Mouse (Mus musculus) kidney, postnatal 10 days (tissue): ENCODE measurements around the gene Msto1.
A peak's percentile ranks its signal among the peaks of the same experiment; 100 is the strongest.
"Not testable (repeated sequence)": the region's sequence is repeated elsewhere in the genome, so short reads cannot be mapped to it uniquely, and the experiment has no call there.

Experiments used
- DNase-seq: peaks from one replicate; pipeline ENCODE4 v3.0.0; 2021; ENCODE audit warnings: mixed read lengths

Msto1 gene

DNA sequence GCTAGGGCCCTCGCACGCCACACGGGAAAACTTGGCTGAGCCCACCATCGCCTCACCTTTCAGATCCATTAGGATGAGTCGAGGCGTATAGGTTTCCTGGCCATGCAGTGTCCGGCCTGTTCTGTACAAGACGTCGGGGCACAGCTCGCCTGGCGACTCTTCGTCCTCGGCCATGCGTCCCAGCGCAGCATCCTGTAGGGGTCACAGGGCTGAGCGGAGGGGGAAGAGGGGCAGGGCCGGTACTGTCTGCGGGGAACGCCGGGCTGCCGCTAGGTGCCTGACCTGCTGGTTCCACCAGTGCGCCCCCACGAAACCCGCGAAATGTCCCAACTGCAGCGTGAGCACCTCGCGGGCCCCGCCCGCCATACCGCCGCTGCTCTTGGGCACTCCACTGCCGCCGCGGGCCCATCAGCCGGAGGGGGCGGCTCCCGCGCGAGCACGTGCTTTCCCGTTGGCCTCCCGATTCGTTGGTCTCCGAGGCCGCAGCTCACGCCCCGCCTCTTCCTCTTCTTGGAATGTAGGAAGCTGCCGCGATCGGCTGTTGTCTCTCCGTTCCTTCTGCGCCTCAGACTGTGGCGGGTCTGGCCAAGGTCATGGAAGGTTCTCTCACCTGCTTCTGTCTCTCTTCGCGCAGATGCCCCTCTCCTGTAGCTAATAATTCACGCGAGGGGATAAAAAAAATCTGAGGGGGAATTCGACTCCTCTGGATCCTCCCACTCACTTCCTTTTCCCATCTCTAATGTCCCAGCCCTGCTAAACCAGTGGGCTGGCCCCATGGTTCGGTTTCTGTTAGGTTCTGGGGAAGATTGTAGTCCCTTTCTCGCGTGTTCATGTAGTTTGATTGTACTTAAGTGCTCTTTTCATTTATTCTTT lies at the start of gene Msto1:
Gene Msto1 (minus strand): TSS at position 489 of the 873 bp plus-strand sequence.
- DNase-seq = peak; percentile 95

DNA sequence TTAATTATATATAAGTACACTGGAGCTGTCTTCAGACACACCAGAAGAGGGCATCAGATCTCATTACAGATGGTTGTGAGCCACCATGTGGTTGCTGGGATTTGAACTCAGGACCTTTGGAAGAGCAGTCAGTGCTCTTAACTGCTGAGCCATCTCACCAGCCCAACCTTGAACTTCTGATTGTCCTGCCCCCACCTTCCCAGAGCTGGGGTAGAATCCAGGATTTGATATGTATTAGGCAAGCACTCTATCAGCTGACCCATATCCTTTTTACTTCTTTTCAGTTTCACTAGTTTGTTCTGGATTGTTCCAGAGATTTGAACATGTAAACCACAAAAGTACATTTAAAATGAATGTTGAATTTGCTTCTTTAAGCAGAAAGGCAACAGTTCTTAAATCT lies 49.4 kb upstream of the Msto1 start:
- not testable (repeated sequence) for DNase-seq

DNA sequence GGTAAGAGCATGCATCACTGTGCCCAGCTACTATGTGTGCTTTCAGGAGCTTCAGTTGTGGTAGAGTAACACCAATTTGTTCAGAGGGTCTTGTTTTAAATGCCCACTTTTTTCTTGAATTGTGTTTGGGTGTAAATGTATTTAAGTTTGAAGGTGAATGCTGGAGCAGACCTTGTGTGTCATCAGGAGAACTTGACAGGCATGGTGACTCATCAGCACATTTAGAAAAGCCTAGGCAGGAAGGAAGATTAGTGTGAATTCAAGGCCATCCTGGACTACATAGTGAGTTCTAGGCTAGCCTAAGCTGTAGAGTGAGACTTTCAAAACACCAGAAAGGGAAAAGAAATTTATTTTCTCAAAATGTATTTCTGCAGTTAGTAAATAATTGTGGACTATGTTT lies 39.9 kb upstream of the Msto1 start:
- no peak for DNase-seq

DNA sequence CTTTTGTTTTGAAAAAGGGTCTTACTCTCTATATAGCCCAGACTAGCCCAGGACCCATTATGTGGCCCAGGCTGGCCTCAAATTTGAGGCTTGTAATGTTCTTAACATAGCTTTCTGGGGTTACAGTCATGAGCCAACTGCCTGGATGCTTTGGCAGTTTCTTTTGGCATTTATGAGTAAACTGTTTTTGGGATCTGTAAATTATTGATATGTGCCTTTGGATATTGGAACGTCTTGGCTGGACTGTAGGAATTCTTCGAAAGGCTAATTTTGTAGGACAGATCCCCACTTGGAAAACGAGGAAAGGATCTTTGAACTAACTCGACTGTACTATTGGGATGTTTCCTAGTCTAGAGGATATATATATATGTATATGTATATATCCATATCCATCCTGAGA lies 39.4 kb upstream of the Msto1 start:
- DNase-seq = no peak

DNA sequence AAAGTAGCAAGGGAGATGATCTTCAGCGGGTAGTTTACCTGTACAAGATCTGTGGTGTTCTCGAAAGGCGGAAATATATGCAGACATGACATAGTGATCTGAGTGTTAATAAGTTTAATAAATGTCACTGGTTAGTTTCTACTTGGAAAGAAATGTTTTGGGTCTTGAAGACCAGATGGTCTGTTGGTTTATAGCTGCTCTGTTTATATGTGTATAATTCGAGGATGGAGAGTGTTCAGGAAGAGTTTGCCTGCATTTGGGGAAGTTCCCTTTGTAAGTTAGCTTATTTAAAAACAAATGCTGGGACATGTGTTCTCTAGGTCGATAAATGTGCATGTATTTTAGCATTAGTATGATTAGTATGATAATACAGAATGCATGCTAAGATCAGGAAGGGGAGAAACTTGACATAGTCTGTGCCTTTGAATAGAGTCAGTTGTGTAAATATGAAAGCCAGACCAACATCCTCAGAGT lies 37.6 kb upstream of the Msto1 start:
- no peak for DNase-seq

DNA sequence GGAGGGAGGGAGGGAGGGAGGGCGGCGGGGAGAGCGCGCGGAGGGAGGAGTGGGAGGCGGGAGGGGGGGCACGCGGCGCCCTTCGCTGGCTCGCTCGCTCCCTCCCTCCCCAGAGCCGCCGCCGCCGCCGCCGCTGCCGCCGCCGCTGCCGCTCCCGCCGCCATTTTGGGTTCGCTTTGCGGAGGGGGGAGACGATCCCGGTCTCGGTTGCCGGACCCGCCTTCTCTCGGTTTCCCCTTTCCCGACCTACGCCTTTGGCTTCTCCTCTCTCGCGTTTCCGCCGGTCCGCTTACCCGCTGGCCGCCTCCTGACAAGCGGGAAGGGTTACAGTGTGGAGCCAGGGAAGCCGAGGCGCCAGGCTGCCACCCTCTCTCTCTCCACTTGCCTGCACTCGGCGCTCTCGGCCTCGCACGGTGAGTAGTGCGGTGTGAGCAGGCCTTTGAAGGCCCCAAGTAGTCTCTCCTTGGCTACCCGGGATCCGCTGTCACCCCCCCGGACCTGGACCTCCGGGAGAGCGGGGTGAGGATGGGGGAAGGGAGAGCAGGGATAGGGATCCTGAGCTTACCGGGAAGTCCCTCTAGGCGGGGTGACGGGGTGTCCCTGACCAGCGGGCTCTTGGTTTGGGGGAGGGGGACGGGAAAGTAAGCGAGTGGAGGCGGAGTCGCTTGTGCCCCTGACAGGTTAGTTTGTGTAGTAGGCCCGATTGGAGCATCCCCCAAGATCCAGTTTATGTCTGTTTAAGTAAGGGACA lies 37.0 kb upstream of the Msto1 start, which contains the start of the genes Ash1l and Dap3:
Gene Ash1l (plus strand): TSS at position 47 of the 751 bp plus-strand sequence.
Gene Dap3 (minus strand): TSS at position 606 of the 751 bp plus-strand sequence.
- DNase-seq = peak; percentile 81

DNA sequence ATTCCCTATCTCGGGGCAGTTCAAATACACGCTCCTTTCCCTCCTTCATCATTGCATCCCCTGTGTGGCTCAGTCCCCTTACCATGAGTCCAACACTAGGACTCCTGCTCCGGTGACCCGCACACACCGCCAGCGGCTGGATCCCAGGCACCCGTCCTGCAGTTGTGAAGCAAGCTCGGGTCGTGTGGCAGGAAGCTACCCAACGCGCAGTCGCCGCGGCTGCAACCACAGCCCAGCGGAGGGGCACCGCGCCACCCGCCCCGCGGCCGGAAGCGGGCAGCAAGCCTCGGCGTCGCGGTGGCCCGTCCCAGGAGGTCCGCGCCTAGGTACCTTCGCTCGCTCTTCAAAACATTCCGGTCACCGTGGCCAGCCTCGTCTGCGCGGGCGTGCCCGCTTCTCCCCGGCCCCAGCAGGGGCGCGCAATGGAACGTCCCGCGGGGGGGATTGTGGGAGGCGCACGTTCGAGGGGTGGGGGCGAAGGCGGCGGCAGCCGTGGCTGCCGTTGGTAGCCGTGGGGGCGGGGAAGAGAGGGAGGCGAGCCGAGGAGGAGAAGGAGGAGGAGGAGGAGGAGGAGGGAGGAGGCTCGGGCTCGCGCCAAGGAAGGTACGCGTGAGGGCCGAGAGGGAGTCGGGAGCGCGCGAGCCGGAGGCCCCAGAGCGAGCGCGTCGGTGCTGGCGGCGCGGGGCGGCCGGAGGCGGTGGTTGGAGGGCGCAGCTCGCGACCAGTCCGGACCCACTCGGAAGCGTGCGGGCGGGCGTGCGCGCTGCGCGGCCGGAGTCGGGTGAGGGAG lies 36.2 kb upstream of the Msto1 start:
- peak; percentile 96 for DNase-seq

DNA sequence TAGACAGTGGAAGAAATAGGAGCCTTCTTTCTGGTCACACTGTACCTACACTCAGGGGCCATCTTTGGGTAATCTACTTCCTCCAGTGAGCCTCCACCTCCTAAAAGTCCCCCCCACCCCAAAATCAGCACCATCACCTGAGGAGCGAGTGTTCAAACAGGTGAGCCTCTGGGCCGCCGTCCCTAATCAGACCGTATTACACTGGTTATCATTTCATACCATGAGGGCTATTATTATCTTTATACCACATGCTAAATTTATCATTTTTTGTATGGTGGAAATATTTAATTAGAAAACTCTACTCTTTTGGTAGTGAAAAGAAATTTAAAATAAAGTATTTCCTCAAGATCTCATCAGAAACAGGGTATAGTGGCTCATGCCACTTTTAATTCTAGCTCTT lies 30.3 kb upstream of the Msto1 start:
- no peak for DNase-seq

DNA sequence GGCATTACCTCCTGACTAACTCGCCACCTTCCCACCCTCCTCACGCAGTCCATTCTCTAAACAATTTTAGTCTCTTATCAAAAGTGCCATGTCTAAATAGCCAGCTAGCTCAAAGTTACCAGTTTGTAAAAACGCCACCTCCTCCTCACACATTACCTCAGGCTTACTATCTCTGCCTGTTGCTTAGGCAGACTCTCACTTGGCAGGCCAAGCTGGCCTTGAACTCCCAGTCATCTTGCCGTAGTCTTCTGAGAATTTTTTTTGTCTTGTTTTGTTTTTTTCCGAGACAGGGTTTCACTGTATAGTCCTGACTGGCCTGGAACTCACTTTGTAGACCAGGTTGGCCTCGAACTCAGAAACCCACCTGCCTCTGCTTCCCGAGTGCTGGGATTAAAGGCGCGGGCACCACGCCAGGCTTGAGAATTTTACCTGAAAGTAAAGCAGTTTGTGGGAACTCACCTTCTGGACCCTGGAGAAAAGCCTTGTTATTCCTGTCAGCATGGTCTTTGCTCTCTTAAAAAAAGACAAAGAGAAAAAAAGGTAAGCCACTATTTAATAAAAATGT lies 28.6 kb upstream of the Msto1 start:
- DNase-seq = no peak

DNA sequence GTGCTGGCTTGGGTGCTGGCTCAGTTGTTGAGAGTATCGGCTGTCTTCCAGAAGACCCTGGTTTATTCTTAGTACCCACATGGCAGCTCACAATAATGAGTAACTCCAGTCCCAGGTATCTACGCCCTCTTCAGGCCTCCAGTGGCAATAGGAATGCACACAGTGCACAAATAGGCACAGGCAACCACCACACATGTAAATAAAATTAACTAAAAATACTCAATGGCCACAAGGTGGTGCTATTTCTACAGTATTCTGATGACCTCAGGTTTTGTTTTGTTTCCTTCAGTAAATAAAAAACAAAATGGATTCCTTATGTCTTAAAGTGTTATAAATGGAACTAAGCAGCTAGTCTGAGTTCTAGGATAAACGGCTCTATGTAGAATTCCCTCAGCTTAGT lies 25.9 kb upstream of the Msto1 start:
- no peak for DNase-seq

DNA sequence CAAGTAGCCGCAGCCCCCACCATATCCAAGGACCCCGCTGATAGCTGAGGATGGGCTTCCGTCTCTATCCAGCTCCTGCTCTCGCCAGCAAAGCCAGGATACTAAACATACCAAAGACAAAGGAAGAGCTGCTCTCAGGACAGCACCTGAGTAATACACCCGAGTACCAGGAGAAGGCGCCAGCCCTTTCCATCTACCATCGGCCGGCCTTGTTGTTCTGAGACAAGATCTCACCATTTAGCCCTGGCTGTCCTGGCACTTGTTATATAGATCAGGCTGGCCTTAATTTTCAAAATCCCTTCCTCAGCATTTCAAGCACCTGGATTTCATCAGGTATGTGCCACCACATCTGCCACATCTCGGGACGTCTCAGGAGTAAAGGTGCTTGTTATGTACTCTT lies 25.3 kb upstream of the Msto1 start:
- DNase-seq = no peak

DNA sequence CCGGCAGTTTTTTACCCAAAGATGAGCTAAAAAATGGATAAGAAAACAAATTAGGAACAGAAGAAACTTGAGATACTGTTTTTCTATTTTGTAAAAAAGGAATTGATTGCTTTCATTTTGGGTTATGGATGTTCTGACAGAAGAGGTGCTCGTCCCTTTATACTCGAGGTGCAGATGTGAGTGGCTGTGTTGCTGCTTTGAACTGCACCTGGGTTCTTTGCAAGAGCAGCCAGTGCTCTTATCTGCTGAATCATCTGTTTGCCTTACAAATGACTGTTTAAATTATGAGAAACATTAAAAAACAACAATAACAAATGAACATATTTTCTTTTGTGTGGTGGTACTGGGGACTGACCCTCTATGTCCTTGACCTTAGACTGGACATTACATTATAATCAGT lies 15.7 kb upstream of the Msto1 start:
- no peak for DNase-seq

DNA sequence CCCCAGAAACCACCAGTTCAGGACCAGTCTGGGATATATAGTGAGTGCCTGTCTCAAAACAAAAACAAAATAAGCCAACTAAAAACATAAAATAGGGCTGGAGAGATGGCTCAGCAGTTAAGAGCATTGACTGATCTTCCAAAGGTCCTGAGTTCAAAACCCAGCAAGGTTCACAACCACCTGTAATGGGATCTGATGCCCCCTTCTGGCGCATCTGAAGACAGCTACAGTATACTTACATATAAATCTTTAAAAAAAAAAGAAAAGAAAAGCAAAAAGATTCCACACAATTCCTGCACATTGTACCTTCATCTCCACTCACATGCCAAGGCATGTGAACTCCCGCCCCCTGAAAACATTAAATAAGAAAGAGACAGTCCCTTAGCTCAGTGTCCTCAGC lies 11.9 kb upstream of the Msto1 start:
- DNase-seq = no peak

DNA sequence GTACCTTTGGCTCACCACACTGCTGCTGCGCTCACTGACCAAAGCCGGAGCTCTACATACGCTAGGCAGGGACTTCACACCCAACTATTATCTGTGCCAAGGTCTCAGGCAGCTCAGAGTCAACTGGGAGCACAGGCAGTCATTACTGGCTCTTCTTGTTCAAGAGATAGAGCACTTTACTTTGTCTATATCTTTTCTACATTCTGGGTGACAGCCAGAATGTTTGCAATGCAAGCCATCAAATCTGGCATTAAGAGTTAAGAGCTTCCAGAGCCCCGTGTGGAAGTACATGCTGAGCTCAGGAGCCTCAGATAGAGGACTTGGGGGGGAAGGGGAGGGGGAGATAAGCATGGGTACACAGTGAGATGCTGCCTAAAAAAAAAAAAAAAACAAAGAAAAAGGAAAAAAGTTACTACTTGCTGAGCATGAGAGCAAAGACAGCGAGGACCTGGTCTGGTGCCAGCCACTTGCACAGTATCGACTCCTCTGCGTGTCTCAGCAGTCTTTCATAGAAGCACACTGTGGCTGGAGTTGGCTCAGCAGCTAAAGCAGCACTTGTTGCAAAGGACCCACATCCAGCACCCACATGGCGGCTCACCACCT lies 10.3 kb upstream of the Msto1 start:
- peak; percentile 37 for DNase-seq

DNA sequence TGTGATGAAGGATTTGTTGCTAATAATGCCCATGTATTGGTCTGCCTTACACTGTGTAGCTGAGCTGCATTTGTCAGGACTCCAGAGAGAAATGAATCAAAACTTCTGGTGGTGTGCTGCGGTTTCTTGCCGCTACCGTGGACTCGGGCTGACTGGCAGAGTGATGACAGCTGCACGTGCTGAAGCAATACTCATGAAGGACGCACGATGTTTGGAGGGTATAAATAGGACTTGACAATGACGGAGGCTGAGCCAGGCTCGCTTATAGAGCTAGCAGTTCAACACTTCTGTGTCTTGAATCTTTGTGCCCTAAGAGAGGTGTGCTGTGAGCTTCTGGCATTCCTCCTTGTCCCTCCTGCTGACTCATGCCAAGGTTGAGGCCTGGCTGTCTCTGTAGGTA lies 7.6 kb upstream of the Msto1 start:
- no peak for DNase-seq

DNA sequence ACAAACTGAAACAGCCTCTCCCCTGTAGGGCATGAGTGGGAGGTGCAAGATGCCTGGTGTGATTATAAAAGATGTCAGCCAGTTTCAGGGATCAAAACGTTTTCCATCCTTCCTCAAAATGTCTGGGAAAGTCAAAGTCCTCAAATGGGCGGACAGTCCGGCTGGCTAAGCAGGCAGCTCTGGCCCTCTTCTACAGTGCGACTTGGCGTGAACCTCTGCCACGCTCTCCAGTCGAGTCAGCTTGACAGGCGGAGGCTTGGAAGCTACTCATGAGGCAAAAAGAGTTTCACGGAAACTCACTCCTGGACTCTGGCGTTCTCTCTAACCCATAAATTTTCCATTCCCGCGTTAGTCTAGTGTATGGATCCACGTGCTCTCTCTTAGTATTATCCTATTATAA lies 5.2 kb upstream of the Msto1 start:
- DNase-seq = peak; percentile 41

DNA sequence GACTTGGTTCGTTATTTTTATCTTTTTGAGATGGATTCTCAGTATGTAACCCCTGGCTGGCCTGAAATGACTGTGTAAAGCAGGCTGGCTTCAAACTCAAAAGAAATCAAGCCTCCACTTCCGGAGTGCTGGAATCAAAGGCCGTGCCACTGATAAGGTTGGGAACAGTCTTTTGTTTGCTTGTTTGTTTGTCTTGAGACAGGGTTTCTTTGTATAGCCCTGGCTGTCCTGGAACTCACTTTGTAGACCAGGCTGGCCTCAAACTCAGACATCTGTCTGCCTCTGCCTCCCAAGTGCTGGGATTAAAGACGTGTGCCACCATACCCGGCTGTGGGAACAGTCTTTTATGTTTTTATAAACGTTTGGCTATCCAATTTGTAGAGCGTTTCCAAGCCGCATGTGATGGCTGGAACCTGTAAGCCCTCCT lies 598 bp upstream of the Msto1 start:
- DNase-seq = no peak

DNA sequence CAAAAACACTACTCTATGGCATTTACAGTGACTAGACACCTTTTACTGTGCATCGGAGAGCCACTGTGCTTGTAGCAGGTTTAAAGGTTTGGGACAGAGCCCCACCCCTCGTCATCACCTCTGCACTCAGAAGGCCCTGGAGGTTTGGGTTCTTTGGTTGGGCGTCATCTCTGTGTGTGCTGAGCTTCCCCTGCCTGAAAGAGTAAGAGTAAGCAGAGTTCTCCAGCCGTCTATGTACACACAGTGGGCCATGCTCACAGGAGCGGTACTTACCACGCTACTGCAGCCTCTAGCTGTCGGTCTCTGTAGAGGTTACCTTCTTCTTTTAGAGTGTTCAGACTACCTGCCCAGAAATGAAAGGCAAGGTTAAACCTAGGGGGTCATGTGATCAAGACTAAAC lies 1.2 kb downstream of the Msto1 start:
- no peak for DNase-seq

DNA sequence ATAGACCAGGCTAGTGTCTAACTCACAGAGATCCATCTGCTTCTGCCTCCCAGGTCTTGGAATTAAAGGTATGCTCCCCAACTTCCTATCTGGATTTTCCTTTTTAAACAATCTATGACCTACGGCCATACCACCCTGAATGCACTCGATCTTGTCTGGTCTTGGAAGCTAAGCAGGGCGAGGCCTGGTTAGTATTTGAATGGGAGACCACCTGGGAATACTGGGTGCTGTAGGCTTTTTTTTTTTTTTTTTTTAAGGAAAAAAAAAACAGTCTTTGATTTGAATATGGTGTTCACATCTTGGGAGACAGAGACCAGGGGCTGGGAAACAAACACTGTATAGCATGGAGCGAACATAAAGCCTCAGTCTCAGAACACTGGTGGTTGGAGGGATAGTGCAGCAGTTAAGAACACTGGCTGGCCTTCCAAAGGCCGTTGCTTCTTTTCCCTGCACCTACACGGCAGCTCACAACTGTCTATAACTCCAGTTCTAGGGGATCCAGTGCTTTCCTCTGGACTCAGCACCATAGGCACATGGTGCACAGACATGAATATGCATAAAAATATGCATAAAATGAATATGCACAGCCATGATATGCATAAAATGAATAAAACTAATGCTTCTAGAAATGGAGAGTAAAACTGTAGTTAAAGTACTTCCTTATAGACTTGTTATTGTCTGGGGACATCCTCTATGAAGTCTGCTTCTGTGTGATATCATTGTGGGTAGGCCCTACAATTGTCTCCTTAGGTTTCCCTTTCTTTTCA lies 7.2 kb downstream of the Msto1 start:
- DNase-seq = no peak

DNA sequence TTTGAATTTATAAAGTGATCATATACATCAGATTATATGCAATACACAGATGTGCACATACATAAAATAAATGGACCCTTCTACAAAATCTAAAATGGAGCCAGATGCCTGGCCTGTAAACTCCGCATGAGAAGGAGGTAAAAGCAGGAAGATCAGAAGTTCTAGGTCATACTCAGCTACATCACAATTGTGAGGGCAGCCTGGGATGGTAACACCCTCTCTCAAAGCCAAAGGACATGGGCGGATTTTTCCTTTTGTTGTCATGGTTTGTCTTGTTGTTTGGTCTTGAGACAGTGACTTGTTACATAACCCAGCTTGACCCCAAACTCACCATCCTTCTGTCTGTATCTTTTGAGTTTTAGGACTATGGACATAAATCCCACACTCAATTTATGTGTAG lies 8.1 kb downstream of the Msto1 start:
- DNase-seq = no peak

DNA sequence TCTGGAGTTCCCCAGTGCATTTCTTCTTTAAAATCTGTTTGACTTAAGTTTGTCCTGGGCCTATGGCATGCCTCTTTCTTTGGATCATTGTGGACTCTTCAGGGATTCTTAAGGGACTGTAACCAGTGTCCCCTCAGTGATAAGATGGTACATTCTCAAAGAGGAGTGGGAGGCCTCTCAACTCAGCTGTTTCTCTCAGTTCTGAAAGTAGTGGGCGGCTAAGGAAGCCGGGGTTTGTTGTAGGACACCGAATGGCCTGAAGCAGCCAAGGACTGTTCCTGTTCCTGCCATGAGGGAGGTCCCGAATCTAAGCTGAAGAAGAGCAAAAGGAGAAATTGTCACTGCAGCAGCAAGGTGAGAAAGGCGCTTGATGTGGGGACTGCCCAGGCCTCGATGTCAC lies 8.6 kb downstream of the Msto1 start:
- DNase-seq = no peak

DNA sequence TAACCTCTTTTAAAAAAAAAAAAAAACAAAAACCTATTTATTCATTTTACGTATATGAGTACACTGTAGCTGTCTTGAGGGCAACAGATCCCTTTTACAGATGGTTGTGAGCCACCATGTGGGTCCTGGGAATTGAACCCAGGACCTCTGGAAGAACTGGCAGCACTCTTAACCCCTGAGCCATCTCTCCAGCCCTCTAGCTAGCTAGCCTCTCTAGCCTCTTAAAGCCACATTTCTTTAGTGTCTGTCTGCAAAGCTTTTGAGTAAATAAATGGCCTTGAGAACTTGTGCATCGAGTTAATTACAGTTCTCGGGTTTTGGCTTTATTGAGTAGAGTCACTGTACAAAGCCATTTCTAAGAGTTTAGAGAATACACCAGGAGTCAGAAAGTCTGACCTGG lies 9.0 kb downstream of the Msto1 start:
- no peak for DNase-seq
